22 mouse cellular contexts compared by ENCODE assay signal in the genomic region with DNA sequence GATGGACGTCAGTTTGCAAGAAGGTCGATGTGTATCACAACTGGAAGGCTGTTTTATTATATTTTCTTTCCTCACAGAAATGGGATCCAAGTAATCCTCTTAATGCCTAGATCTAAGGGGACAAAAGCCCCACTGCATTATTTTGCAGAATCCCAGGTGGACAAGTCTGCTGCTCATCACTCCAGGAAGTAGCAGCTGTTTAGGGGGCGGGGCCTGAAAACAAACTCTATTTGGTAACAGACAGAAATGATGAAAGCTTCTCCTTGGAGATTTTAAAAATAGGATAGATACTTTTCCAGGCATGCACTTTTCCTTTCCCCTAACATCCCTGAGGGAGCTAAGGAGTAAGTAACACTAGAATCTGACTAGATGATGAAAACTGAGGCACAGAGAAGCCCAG. TPM values are rescaled to one million over a fixed set of nuclear protein-coding genes. Genes with fewer than 3 reads are reported as not detected.
"Had no signal": no experiment of that assay in that cellular context is flagged by ENCODE, and none has a peak within 500 bp of the region (broad histone marks: within the 10 kb centered on the region; RNA-seq: fewer than 3 reads in every experiment).

No protein-coding gene starts in this region.

- H3K27me3 ChIP-seq: liver, embryonic 13.5 days; neural tube, embryonic 12.5 days; neural tube, embryonic 15.5 days had no signal

- DNase-seq: kidney, adult 18-20 months; kidney, postnatal 25 days; liver, embryonic 13.5 days; lung, adult 2 months; lung, postnatal 14 days; lung, postnatal 4 days; midbrain, embryonic 14.5 days; right cerebral cortex, adult 18-20 months; thymus, adult 18-20 months; thymus, postnatal 36 days had no signal

- H3K27ac ChIP-seq: kidney, postnatal 0 days; liver, embryonic 13.5 days; neural tube, embryonic 12.5 days; neural tube, embryonic 15.5 days had no signal

- H3K4me3 ChIP-seq: liver, embryonic 13.5 days; neural tube, embryonic 12.5 days; neural tube, embryonic 15.5 days had no signal

- H3K4me2 ChIP-seq: liver, embryonic 13.5 days; midbrain, embryonic 11.5 days; neural tube, embryonic 12.5 days; neural tube, embryonic 15.5 days had no signal

RNA-seq across cellular contexts. Expression of a gene that starts 45.6 kb away (rescaled TPM):
- total RNA-seq: megakaryocyte progenitor cell, adult 5-6 weeks; midbrain, postnatal 0 days had no signal
- polyA plus RNA-seq: kidney, embryonic 14.5 days; kidney, postnatal 0 days; large intestine, adult 2 months; limb, embryonic 11.5 days; liver, adult 2 months; liver, embryonic 13.5 days; lung, adult 2 months; midbrain, embryonic 11.5 days; midbrain, postnatal 0 days; stomach, embryonic 16.5 days; testis, adult 2 months had no signal
